Mouse (Mus musculus) right cerebral cortex, postnatal 14 days (tissue): ENCODE results near the gene Arid3c.

Source experiments
- DNase-seq: peaks from one replicate; pipeline ENCODE4 v3.0.0; 2022

Gene Arid3c

GRCm38 (mm10) chr4:41744131-41744530 is 13.2 kb upstream of the Arid3c start:
- no peak for DNase-seq

- peak; percentile 89 for DNase-seq
Observed at GRCm38 (mm10) chr4:41741158-41741560, 10.2 kb upstream of the Arid3c start.

GRCm38 (mm10) chr4:41740380-41741157 is 9.6 kb upstream of the Arid3c start:
- DNase-seq = peak; percentile 79

DNA sequence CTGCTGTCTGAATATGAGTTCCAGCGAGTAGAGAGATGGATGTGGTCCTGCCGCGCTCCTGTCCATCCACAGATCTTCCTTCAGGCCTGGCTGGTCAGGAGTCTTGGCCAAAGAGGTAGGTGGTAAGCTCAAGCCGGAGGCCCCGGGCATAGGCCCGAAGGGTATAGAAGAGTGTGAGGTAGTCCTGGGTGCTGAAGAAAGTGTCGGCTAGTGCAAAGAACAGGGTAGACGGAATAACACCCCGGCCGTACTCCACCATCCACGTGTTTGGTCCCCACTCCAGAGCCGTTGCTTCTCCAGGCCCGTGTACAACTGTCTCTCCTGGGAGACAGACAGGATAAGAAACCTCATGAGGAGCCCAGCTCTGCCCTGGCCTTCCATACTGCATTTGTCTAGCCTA is 8.3 kb upstream of the Arid3c start:
- DNase-seq = no peak

- DNase-seq = no peak
Observed at GRCm38 (mm10) chr4:41738256-41738603, 7.3 kb upstream of the Arid3c start.

- DNase-seq = peak; percentile 74
Observed at GRCm38 (mm10) chr4:41737602-41738255, 6.8 kb upstream of the Arid3c start.

GRCm38 (mm10) chr4:41726826-41727621 is 3.9 kb downstream of the Arid3c start:
- no peak for DNase-seq

- DNase-seq = peak; percentile 81
Observed at GRCm38 (mm10) chr4:41722918-41723351, 8.0 kb downstream of the Arid3c start, which contains the start of gene Dctn3. Gene Dctn3, minus strand, starts transcription at chr4:41723170.

DNA sequence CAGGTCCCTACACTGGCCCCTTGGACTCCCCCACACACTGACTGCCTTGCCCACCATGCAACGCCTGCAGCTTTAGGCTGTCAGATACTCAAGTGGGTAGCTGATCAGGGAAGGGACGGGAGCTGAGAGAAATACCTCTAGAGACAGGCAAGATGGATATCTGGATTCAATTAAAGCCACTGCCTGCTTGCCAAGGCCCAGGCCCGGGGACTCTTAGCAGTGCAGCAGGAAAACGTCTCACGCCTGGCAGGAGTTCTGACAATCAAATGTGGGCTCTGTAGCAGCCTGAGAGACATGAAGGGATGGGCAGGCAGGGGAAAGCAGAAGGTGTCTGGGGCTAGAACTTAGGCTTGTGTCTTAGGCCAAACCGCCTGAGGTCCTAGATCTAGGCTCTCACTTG is 14.1 kb downstream of the Arid3c start:
- DNase-seq = no peak

GRCm38 (mm10) chr4:41715596-41715995 is 15.3 kb downstream of the Arid3c start:
- no peak for DNase-seq

GRCm38 (mm10) chr4:41715082-41715481 is 15.9 kb downstream of the Arid3c start:
- DNase-seq = no peak

- DNase-seq = peak; percentile 71
Observed at GRCm38 (mm10) chr4:41714276-41714675, 16.7 kb downstream of the Arid3c start.

GRCm38 (mm10) chr4:41713197-41714067 is 17.5 kb downstream of the Arid3c start, which contains the start of gene Rpp25l:
Gene Rpp25l, minus strand, starts transcription at chr4:41713534.
- peak; percentile 76 for DNase-seq

GRCm38 (mm10) chr4:41712421-41713196 is 18.3 kb downstream of the Arid3c start:
- no peak for DNase-seq

GRCm38 (mm10) chr4:41711705-41712375 is 19.1 kb downstream of the Arid3c start:
- no peak for DNase-seq

DNA sequence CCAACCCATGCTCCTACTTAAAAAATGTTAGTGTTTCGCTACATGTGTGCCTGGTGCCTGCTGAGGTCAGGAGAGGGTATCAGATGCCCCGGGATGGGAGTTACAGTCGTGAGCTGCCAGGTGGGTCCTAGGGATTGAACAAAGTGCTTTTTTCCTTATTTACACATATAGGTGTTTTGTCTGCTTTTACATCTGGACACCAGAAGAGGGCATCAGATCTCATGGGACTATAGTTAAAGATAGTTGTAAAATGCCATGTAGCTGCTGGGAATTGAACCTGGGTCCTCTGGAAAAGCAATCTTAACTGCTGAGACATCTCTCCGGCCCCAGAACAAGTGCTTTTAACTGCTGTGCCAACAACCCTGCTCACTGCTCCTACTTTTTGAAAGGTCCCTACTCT is 20.7 kb downstream of the Arid3c start:
- DNase-seq = no peak

DNA sequence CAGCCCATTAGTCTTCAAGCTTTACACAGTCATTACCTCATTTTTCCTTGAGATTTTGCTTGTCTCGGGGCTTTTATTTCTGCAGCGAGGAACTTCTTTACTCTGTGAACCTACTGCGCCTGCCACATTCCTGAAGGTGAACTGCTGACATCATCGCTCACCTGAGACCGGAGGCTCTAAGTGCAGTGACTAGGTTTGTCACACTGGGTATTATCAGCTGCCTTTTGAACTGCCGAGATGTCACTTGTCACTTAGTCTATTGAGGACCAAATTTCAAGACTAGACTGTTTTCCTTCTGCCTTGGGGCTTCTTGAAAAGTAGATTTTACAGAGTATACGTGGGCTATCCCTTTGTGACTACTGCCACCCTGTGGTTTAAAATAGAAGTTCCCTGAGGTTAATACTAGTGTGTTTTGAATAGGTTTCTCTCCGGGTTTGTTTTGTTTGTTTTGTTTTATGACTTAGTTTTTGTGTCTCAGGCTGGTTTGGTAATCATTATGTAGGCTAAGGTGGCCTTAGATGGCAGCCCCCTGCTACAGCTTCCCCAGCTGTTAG is 22.7 kb downstream of the Arid3c start:
- DNase-seq = no peak

DNA sequence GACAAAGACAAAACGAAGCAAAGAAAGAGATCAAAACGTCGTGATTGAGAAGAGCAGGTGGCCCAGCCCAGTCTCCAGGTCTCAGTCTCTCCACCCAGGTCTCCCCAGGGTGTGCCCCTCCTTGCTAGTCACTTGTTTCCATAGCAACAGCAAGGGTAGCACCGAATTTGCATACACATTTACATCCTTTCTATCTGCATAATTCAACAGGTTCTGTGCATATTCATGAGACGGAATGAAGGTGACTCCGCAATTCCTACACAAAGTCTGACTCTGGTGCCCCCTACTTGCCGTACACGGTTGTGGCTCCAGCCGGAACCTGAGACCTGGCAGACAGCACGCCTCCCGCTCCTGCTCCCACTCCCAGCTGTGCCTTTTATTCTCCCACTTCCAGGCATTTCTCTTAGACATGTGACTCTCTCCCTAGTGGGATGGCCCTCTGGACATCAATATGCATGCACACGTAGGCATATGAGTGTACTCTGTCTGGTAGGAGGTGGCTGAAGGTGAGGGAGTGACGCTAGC is 23.9 kb downstream of the Arid3c start:
- DNase-seq = peak; percentile 72

GRCm38 (mm10) chr4:41705922-41706754 is 24.8 kb downstream of the Arid3c start:
- DNase-seq = no peak
